Mouse (Mus musculus) urinary bladder, adult 18-20 months (tissue): ENCODE results near the gene Creb3l2.

Source experiments
- DNase-seq, 2 experiments: peaks; one replicate each; pipeline ENCODE4 v3.0.0; 2022; ENCODE audit warnings: low spot score in 2 of 2, mixed read lengths in 2 of 2

The Creb3l2 gene

DNA sequence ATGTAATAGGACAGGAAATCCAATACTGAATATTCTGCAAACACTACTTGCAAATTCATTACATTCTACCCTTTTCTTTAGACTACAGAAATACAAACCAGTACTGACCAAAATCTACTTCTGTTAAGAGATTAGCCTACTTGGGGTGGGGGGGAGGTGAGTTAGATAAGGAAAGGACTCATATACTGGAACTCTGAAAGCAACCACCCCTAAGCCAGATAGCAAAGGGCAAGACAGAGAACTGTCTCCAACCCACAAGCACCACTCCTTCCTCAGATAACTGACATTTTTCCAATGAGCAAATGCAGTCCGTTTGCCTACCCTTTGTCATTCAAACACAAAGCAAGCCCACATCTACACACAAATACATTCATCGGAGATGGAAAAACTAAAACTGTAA, 32.1 kb downstream of the Creb3l2 start:
- no peak for DNase-seq

DNA sequence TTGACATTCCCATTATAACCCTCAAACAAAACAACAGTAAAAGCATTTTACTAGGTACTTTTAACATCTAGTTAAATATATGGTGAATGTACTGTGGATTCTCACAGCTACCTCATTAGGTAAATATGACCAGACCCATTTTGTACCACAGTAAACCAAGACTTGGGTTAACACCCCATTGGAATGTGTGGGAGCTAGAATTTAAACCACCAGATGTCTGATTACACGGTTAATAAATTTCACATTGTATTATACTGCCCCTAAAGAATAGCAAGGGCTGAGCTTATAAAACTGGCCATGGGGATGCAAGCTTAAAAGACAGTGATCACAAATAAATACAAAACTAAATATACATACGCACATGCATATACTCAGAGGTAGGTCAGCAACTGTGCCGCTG, 34.1 kb downstream of the Creb3l2 start:
- no peak for DNase-seq

DNA sequence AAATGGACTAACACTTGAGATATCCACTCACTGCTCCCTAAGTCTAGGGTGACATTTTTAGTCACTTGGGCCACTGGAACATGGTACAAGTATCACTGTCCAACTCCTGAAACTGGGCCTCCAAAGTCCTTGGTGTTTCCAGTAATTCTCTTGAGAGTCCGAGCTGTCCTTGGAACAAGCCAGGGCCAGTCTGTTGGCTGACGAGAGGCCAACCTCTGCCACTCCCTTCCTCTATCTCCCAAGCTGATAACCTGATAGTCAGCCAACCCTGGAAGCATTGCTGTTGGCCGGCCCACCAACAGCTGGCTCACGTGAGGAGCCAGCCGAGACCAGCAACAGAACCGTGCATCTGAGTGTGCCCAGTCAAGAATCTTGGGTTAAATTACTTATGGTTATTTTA, 35.0 kb downstream of the Creb3l2 start:
- no peak for DNase-seq

DNA sequence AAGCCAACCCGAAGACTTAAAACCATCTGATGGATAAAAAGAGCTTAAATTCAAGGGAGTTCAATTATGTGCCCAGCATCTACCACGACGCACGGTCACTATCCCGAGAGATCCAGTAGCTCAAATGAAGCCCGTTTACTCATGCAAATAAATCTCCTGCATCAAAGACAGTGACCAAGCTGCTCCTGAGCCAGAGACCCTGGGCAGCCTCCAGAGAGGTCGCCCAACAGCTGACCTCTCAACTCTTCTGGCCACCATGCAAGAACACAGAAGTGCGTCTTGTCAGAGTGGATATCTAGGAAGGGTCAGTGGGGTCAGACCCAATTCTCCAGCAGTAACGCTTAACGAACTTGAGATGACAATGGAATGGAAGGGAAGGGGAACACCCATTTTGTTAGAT, 35.9 kb downstream of the Creb3l2 start:
- DNase-seq: no peak

DNA sequence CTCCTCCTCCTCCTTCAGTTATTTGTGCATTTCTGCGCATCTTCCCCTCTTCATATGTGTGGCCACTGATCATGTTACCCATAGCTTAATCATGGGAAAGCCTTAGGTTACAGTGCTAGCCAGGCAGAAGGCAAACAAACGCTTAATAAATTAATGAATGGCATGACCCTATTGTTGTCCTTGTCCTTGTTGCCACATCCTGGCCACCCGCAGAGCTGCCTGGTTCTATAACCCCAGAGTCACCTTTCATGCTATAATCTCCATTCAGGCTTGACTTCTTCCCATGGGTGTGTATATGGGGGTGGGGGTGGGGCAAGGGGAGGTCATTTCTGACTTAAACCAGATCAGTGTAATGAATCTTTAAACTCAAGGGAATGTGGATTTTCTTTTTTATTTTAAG, 37.6 kb downstream of the Creb3l2 start:
- DNase-seq: no peak

DNA sequence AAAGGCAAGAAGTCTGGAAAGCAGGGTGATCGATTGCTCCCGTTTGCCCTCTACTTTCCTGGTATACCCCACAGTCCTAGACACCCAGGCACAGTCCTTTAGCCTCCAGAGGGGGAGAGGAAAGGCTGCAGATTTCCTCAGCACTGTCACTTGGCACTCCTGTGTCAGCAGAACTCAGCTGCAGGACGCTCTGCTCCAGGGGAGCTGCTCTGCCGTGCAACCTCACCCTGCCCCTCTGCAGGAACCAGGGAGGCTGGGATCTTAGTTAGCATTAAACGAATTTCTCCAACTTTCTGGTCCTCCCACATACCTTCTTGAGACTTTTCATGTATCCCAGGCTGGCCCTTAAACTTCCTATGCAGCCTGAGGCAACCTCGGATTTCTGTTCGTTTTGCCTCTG, 40.0 kb downstream of the Creb3l2 start:
- no peak for DNase-seq

DNA sequence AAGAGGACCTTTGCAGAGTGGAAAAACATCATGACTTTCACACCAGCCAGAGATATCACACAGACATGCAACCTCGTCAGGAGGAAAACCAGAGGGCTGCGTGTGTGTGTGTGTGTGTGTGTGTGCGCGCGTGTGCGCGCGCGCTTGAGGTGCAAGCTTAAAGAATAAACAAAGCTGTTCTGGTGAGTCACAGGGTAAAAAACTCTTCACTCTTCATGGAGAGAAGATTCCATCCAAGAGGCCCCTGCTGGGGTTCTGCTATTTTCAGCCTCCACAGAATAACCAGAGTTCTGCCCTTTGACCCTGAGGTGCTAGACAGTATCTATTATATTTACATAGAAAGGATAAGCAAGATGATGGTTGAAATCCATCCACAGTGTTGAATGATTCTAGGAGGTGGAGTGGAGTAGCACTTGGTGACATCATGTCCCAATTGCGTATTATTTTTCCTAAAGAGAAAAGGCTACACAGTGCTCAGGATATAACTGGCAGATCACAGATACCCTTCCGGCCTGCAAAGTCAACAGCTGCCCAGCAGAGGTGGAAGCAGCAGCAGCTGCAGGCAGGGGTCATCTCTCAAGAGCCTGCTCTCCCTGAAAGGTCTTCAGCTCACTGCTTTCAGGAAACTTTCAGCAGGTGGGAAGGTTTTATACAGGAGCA, 41.0 kb downstream of the Creb3l2 start:
- no peak for DNase-seq

DNA sequence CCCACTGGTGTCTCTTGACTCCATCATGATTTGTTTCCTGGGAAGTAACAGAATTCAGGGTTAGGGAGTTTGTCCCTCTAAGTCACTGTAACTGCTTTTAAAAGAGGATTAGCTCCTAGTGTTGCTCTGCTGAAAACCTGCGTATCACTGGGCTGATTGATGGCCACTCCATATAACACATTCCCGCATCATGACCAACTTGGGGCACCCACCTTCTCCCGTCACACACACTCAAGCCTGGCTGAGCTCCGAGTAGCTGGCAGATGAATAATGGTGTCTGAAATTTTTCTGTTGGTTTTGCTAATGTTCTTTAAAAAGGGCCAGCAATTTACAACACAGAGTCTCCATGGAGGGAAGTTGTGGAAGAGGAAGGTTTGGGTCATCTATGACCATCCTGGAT, 41.8 kb downstream of the Creb3l2 start:
- DNase-seq: no peak

DNA sequence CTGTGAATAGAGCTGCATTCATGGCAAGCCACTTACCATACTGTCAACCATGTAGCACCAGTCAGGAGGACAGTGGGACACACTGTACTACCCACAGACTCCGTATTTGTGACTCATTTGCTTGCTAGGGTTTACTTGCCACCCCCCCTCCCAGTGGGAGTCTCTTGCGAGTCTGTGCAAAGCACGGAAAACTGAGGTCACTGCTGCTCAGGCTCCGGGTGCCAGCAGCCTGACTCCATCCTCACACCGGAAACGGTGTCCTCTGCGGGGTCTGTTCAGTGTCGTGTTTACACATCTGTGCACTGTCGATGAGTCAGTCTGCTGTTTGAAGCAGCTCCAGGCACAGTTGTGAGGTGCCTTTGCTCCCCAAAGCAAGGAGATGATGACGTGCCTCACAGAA, 43.0 kb downstream of the Creb3l2 start:
- DNase-seq: peak in 1 of 2 experiments; percentile 49

DNA sequence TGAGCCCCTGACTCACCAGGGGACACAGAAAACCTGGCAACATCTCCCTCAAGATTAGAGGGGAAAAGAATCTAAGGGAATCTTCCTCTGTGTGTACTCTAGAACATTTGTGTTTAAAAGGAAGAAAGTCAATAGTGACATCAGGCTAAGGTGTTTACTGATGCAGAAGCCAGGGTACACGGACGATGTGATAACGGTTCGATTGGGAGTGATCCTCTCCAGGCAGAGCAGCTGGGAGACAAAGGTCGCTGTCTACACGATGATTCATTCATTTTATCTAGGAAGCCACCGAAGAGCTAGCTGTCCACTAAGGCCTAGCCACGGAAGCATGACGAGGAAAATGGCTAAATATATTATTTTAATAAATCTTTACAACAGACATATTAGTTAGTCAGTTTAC, 44.0 kb downstream of the Creb3l2 start:
- DNase-seq: no peak

DNA sequence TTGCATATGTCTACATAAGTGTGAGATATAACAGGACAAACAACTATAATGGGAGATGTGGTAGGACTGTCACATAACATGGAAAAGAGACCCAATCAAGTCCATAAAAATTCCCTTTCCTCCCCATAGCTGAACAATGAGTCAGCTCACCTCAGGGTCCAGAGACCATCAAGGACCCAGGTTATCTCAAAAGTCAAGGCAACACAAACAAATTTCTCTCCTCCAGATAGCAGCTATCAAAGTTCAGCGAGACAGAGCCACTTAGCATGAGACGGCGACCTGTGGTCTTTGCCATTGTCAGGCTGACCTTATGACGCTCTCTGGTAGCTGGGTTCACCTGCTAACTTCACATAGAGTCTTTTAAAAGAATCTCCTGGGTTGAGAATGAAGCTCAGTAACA, 44.7 kb downstream of the Creb3l2 start:
- no peak for DNase-seq

DNA sequence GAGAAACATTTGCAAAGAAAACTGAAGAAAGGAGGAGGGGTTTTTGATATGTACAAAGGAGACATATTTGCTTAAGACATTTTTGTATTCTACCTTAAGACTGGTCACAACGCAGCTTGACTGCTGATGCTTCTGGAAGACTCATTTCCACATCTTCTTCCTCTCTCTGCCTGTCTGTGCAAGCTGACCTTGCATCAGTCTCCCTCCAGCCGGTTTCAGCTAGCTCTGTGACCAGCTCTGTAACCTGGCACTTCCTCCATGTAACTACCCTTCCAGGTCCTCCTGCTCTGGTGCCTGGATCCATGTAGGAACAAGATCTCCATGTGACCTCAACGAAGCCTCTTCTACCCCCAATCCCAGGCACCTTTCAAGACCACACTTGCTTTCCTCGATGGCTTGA, 45.8 kb downstream of the Creb3l2 start:
- DNase-seq: no peak

DNA sequence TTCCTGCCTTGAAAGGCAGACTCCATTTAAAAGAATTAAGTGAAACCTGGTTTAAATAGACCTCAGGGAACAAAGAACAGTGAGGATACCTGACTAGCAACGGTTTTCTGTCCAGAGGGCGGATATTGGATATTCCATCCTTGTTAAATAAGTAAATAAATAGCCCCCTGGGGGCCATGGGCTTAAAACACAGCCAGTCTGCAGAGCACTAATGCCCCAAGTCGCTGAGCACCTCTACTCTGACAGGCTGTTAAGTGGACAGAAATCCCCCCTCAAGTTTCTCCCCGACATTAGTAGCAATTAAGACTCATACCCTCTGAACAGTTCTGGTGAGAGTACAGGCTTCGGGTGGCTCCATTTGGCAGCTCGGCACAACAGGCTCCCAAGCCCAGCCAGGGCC, 48.7 kb downstream of the Creb3l2 start:
- no peak for DNase-seq

DNA sequence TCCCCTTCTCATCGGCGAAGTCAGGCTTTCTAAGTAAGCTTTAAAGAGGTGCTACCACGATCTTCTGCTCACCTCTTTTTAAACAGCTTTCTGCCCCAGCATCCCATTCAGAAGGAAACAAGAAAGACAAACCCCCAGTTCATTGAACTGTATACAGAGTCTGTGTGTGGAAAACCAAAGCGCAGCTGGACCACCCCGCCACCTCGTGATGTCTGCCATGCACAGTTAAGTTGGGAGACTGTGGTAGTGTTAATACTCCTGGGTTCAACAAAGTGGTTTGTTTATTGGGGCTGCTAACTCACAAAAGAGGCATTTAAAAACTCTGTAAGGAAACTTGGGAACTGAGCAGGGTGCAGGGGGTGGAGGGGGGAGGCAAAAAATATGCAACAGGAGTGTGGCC, 49.7 kb downstream of the Creb3l2 start:
- no peak for DNase-seq

DNA sequence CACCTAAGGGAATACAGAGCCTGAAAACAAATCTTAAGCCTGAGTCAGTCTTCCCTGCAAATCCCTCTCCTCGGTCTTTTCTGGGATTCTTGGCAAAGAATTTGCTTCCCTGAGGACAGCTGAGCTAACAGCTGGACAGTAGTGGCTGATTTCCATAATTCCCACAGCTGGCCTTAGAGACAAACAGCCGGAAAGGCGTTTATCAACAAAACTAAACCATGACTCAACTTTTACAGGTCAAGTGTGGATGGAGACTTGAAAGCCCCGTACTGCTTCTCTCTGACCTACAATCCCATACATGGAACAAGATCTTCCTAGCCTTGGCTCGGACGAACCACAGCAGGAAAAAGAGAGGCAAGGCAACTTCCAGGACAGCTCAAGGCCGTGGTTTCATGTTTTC, 50.6 kb downstream of the Creb3l2 start:
- peak in 1 of 2 experiments; percentile 37 for DNase-seq

DNA sequence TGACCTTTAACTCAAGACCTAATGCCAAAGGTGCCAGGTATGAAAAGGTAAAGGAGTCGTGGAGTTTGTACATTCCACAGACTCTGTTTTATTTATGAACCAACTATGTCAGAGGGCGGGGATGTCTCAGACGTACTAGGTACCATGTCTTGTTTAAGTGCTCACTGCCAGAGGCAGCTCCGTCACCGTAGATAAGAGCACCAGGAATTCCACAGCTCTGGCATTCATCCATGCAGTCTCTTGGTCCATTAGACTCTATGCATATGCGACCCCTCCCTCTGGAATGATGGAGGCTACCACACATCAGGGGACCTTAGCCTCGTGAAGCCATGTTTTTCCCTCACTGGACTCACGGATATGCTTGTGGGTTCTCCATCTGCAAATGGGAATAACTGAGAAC, 53.0 kb downstream of the Creb3l2 start:
- DNase-seq: no peak

DNA sequence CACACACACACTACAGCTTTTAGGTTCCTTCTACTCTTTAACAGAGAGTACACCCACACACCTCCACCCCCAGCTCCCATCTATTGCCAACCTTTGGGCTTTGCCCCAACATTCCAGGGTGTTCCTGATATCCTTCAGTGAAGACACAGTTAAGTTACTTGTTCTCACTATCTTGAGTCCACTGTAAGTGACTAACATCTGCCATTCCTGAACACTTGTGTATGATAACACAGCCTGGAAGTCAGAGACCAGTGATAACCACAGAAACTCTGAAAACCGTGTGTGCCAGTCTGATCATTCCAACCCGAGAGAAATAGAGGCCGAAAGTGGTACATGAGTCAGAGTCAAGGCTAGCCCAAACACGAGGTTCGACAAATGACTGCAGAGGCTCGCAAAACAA, 53.4 kb downstream of the Creb3l2 start:
- DNase-seq: no peak

DNA sequence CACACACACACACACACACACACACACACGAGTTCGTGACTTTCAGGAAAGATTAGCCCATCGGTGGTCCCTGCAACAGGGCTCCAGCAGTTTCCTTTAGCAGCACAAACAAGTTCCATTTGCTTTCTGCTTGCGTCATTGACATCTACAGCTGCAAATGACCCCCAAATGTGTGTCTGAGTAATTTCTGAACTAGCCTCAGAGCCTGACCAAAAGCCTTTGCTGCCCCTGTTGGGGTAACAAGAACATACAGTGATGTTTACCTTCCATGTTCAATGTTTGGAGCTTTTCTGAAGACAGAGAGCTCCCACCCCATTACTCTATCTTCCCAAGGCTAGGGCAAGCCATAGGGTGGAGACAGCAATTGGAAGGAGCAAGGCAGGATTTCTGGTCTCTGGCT, 54.7 kb downstream of the Creb3l2 start:
- DNase-seq: no peak

DNA sequence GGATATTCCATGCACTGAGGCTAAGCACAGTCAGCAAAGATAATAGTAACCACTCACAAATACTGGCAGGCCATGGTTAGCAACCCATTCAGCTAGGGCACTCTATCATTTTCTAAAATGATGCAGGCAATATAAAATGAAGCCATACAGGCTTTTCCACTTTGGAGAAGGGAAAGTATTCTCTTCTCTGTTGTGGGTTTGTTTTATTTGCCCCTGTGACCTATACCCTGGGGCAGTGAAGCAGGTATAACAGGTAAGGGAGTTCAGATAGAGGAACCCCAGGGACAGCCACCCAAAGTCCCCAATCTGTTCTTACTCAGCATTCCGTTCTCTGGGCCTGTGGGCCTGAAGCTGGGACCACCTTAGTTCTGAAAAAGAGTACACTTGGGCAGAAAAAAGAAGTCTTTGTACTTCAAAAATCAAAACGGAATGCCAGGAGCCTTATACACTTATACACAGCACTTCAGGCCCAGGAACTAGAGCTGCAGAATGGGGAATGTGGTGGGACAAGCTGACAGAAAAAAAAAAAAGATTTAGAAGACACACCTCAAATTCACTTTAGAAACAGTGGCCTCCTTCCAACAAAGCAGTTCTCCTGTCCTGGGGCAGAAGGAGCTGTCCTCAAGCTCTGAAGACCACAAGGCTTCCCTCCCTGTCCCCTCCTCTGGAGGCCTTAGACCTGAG, 56.2 kb downstream of the Creb3l2 start:
- DNase-seq: no peak

DNA sequence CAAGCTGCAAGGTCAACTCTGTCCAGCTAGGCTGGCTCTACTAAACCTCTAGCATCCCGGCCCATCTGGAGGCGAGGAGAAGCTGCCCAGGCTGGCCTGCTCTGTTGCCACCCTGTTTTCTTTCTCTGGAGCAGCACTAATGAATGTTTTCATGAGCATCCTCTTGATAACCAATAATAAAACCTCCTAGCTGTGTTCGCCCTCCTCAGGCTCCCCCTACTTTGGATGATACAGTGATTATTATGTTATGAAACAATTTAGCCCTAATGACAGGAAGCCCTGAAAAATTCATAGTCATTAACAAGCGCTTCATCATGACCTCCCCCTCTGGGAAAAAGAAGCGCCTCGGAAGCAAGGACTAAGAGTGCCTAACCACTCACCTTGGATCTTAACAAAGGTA, 59.2 kb downstream of the Creb3l2 start:
- DNase-seq: no peak

DNA sequence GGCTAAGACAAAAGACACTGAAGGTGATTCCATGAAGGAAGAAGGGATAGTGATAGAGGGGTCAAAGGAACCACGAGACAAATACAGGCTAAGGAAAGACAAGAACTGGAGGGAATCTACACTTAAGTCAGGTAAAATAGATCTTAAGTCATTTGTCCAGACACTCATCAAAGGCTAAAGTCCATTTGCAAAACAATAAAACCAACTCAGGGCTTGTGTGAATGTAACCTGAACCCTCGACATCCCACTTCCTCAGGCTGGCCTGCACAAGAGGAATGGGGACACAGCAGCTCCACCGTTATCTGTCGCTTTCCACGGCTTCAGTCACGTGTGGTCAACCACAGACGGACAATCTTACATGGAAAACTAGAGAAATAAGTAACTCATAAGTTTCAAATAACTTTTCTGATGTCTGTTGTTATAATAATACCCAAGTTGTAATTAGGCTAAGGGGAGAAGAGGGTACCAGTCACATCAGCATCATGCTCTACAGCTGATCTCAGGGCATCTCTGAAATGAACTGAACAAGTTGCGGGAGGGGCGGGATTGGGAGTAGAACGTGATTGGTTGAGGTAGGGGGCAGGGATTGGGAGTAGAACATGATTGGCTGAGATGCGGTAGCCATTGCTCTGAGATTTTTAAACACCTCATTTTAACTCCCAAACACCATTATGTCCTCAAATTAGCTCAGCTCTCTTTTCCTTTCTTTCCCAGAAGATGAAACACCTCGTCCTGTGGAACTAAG, 63.9 kb downstream of the Creb3l2 start:
- no peak for DNase-seq

DNA sequence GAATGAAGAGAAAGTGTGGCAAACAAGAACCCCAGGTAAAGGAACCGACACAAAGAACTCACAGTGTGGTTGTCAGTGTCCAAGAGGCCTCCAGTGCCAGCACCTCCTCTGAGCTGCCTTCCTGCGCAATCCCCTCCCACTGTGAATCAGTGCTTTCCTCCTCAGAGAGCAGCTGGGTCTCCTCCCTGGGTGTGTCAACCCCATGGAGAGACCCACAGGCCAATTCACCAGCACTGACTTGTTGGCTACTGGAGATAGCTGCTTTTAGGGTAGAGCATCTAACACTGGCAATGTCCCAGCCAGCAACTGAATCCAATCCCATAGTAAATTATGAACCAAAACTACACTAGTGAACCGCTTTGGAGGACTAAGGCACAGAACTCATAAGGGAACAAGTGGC, 64.6 kb downstream of the Creb3l2 start:
- peak in 1 of 2 experiments; percentile 31 for DNase-seq

DNA sequence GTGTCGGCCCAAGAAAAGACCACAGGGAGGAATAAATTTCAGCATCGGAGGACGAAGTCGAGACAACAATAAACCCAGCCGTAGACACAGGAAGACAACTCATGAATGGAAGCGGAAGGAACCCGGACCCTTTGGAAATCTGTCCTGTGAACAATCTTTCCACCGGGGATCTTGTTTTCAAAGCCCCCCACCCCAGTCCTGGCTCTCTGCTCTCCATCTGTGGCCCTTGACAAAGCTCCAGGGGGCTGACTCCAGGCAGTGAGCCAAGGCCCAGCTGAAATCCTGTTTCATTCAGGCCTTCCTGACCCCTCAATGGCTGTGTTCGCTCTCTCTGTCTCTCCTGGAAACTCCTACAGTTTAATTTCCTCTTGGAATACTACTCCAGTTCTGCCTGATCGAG, 66.5 kb downstream of the Creb3l2 start:
- DNase-seq: no peak
